Mouse (Mus musculus): ENCODE results near the gene Rcc1l. TPM values are rescaled to one million over a fixed set of nuclear protein-coding genes. Genes with fewer than 3 reads are reported as not detected.
A peak's percentile ranks its signal among the peaks of the same experiment; 100 is the strongest.

Rcc1l gene
- polyA plus RNA-seq (2016; fragmentation: Nextera tagmentation; extraction: Ambion mirVana): 40.2 and 44.3 TPM in 2 replicates

GRCm38 (mm10) chr5:134176169-134176881, at the start of gene Rcc1l:
Gene Rcc1l (minus strand): TSS chr5:134176774.
- peaks cover 19% of the 10 kb centered on the region for H3K36me3 ChIP-seq (replicated peaks)
- H3K9me3 ChIP-seq: no peaks in the 10 kb centered on the region
- peak; percentile 80 for DNase-seq (ENCODE audit: extremely low spot score, low spot score)
- H3K4me3 ChIP-seq: peak within 1 kb of the TSS; percentile 99
- H3K27me3 ChIP-seq (ENCODE audit: poor library complexity, severe bottlenecking): no peaks in the 10 kb centered on the region
- H3K27ac ChIP-seq: peak within 1 kb of the TSS; percentile 93
- peaks cover 34% of the 10 kb centered on the region for H3K4me1 ChIP-seq
- WGBS: under 1% methylated on average over 72 of the region's 72 CpGs

GRCm38 (mm10) chr5:134225110-134225901, 48.7 kb upstream of the Rcc1l start:
- WGBS: 86% methylated on average over 30 of the region's 30 CpGs
- peaks cover 37% of the 10 kb centered on the region for H3K27me3 ChIP-seq (ENCODE audit: poor library complexity, severe bottlenecking)
- H3K27ac ChIP-seq: no peak overlapping the region
- no peaks in the 10 kb centered on the region for H3K36me3 ChIP-seq (replicated peaks)
- no peaks in the 10 kb centered on the region for H3K9me3 ChIP-seq
- no peak overlapping the region for H3K4me3 ChIP-seq
- peaks cover 36% of the 10 kb centered on the region for H3K4me1 ChIP-seq
- DNase-seq (ENCODE audit: extremely low spot score, low spot score): no peak

GRCm38 (mm10) chr5:134221708-134222150, 45.2 kb upstream of the Rcc1l start:
- Histone ChIP-seq H3K36me3 (replicated peaks) (peaks cover 9% of the 10 kb centered on the region), H3K4me1 (peaks cover 32% of the 10 kb centered on the region), H3K27me3 (ENCODE audit: poor library complexity, severe bottlenecking) (peaks cover 40% of the 10 kb centered on the region), H3K4me3 (peak overlapping the region; percentile 55), H3K9me3 (peaks cover under 1% of the 10 kb centered on the region; the same call in 1 of the 2 replicates), H3K27ac (peak overlapping the region; percentile 80)
- WGBS: 1% methylated on average over 36 of the region's 36 CpGs
- peak; percentile 33 for DNase-seq (ENCODE audit: extremely low spot score, low spot score)

GRCm38 (mm10) chr5:134221278-134221677, 44.7 kb upstream of the Rcc1l start:
- Histone ChIP-seq H3K27ac (peak overlapping the region; percentile 80; the same call in 1 of the 2 replicates), H3K27me3 (ENCODE audit: poor library complexity, severe bottlenecking) (peaks cover 40% of the 10 kb centered on the region), H3K36me3 (replicated peaks) (peaks cover 14% of the 10 kb centered on the region), H3K4me1 (peaks cover 27% of the 10 kb centered on the region), H3K4me3 (peak overlapping the region; percentile 55), H3K9me3 (peaks cover 4% of the 10 kb centered on the region; the same call in 1 of the 2 replicates)
- 43% methylated on average over 4 of the region's 4 CpGs for WGBS
- DNase-seq (ENCODE audit: extremely low spot score, low spot score): no peak

- H3K4me1 ChIP-seq: peaks cover 25% of the 10 kb centered on the region
- peaks cover 29% of the 10 kb centered on the region for H3K27me3 ChIP-seq (ENCODE audit: poor library complexity, severe bottlenecking)
- no peak overlapping the region for H3K4me3 ChIP-seq
- WGBS: 89% methylated on average over 7 of the region's 7 CpGs
- H3K9me3 ChIP-seq: peaks cover 4% of the 10 kb centered on the region; the same call in 1 of the 2 replicates
- peaks cover 15% of the 10 kb centered on the region for H3K36me3 ChIP-seq (replicated peaks)
- no peak for DNase-seq (ENCODE audit: extremely low spot score, low spot score)
- H3K27ac ChIP-seq: no peak overlapping the region
Measured at GRCm38 (mm10) chr5:134217900-134218299, 41.3 kb upstream of the Rcc1l start.

GRCm38 (mm10) chr5:134214021-134214806, 37.6 kb upstream of the Rcc1l start:
- peaks cover 9% of the 10 kb centered on the region for H3K4me1 ChIP-seq
- no peaks in the 10 kb centered on the region for H3K27me3 ChIP-seq (ENCODE audit: poor library complexity, severe bottlenecking)
- peaks cover 18% of the 10 kb centered on the region for H3K36me3 ChIP-seq (replicated peaks)
- WGBS: 87% methylated on average over 12 of the region's 12 CpGs
- H3K27ac ChIP-seq: no peak overlapping the region
- DNase-seq (ENCODE audit: extremely low spot score, low spot score): no peak
- H3K9me3 ChIP-seq: peaks cover 4% of the 10 kb centered on the region; the same call in 1 of the 2 replicates
- H3K4me3 ChIP-seq: no peak overlapping the region

GRCm38 (mm10) chr5:134209931-134210554, 33.5 kb upstream of the Rcc1l start:
- no peak overlapping the region for H3K27ac ChIP-seq
- no peaks in the 10 kb centered on the region for H3K27me3 ChIP-seq (ENCODE audit: poor library complexity, severe bottlenecking)
- no peak overlapping the region for H3K4me3 ChIP-seq
- 82% methylated on average over 11 of the region's 11 CpGs for WGBS
- H3K9me3 ChIP-seq: no peaks in the 10 kb centered on the region
- no peaks in the 10 kb centered on the region for H3K4me1 ChIP-seq
- DNase-seq (ENCODE audit: extremely low spot score, low spot score): no peak
- peaks cover 6% of the 10 kb centered on the region for H3K36me3 ChIP-seq (replicated peaks)

GRCm38 (mm10) chr5:134206721-134207120, 30.1 kb upstream of the Rcc1l start:
- no peak overlapping the region for H3K4me3 ChIP-seq
- H3K27ac ChIP-seq: no peak overlapping the region
- no peaks in the 10 kb centered on the region for H3K27me3 ChIP-seq (ENCODE audit: poor library complexity, severe bottlenecking)
- no peaks in the 10 kb centered on the region for H3K9me3 ChIP-seq
- no peak for DNase-seq (ENCODE audit: extremely low spot score, low spot score)
- 86% methylated on average over 10 of the region's 10 CpGs for WGBS
- no peaks in the 10 kb centered on the region for H3K4me1 ChIP-seq
- H3K36me3 ChIP-seq (replicated peaks): peaks cover 24% of the 10 kb centered on the region

GRCm38 (mm10) chr5:134193664-134194063, 17.1 kb upstream of the Rcc1l start:
- Histone ChIP-seq H3K9me3 (no peaks in the 10 kb centered on the region), H3K4me1 (no peaks in the 10 kb centered on the region), H3K4me3 (no peak overlapping the region), H3K36me3 (replicated peaks) (peaks cover 35% of the 10 kb centered on the region), H3K27me3 (ENCODE audit: poor library complexity, severe bottlenecking) (no peaks in the 10 kb centered on the region), H3K27ac (no peak overlapping the region)
- no peak for DNase-seq (ENCODE audit: extremely low spot score, low spot score)
- 90% methylated on average over 8 of the region's 8 CpGs for WGBS

- DNase-seq (ENCODE audit: extremely low spot score, low spot score): no peak
- Histone ChIP-seq H3K27me3 (ENCODE audit: poor library complexity, severe bottlenecking) (no peaks in the 10 kb centered on the region), H3K4me3 (no peak overlapping the region), H3K27ac (no peak overlapping the region), H3K36me3 (replicated peaks) (peaks cover 5% of the 10 kb centered on the region; the same call in 1 of the 2 replicates), H3K9me3 (peaks cover 2% of the 10 kb centered on the region; the same call in 1 of the 2 replicates), H3K4me1 (peaks cover 10% of the 10 kb centered on the region)
- WGBS: 88% methylated on average over 7 of the region's 7 CpGs
Measured at GRCm38 (mm10) chr5:134188571-134188970, 12.0 kb upstream of the Rcc1l start.

GRCm38 (mm10) chr5:134186961-134187731, 10.6 kb upstream of the Rcc1l start:
- Histone ChIP-seq H3K4me3 (no peak overlapping the region), H3K27me3 (ENCODE audit: poor library complexity, severe bottlenecking) (no peaks in the 10 kb centered on the region), H3K4me1 (peaks cover 24% of the 10 kb centered on the region), H3K9me3 (peaks cover 2% of the 10 kb centered on the region; the same call in 1 of the 2 replicates), H3K36me3 (replicated peaks) (no peaks in the 10 kb centered on the region; the same call in 1 of the 2 replicates), H3K27ac (no peak overlapping the region)
- 72% methylated on average over 4 of the region's 4 CpGs for WGBS
- DNase-seq (ENCODE audit: extremely low spot score, low spot score): peak; percentile 68
